Mouse (Mus musculus) heart, adult 2 months (tissue): ENCODE measurements around the gene Tap2.

ENCODE experiments used
- CTCF ChIP-seq: fragments of 200-600 bp; IDR thresholded peaks from 2 replicates; pipeline ENCODE4 v1.8.1; 2022; ENCODE audit warnings: antibody characterized with exemption, mild to moderate bottlenecking, moderate library complexity
- EP300 ChIP-seq: fragments of 200-500 bp; IDR thresholded peaks from 2 replicates; pipeline ENCODE4 v1.6.1; 2011; ENCODE audit warnings: low read depth, low read length, control low read depth; ENCODE audit not compliant: insufficient read depth

GRCm38 (mm10) chr17:34206731-34207130 is 3.4 kb downstream of the Tap2 start:
- no peak for TF ChIP-seq EP300
- no peak for TF ChIP-seq CTCF
